Mouse (Mus musculus) kidney, postnatal 25 days (tissue): Measurements from ENCODE around the gene Noc2l.

ENCODE experiments used
- DNase-seq, 2 experiments: peaks; one replicate each; pipeline ENCODE4 v3.0.0; 2021; ENCODE audit warnings: mixed read lengths in 2 of 2

The Noc2l gene

GRCm38 (mm10) chr4:156217022-156217669 is 18.7 kb upstream of the Noc2l start:
- no peak for DNase-seq

GRCm38 (mm10) chr4:156217838-156218237 is 18.0 kb upstream of the Noc2l start:
- DNase-seq = peak in 1 of 2 experiments; percentile 66

- DNase-seq = no peak
Measured at GRCm38 (mm10) chr4:156219936-156220335, 15.9 kb upstream of the Noc2l start.

GRCm38 (mm10) chr4:156224276-156224675 is 11.5 kb upstream of the Noc2l start:
- DNase-seq = peak in 1 of 2 experiments; percentile 26

- DNase-seq = peak; percentile 26 to 57
Measured at GRCm38 (mm10) chr4:156227752-156228392, 7.9 kb upstream of the Noc2l start.

- DNase-seq = peak; percentile 26 to 48
Measured at GRCm38 (mm10) chr4:156228393-156229024, 7.3 kb upstream of the Noc2l start.

GRCm38 (mm10) chr4:156234021-156234501 is 1.7 kb upstream of the Noc2l start:
- DNase-seq = no peak

GRCm38 (mm10) chr4:156234701-156235213 is 1.1 kb upstream of the Noc2l start, which contains the start of gene Plekhn1:
TSS of gene Plekhn1 (minus strand) at chr4:156234857.
- peak; percentile 81 to 92 for DNase-seq

GRCm38 (mm10) chr4:156235360-156235770 is 445 bp upstream of the Noc2l start:
- DNase-seq = no peak

- DNase-seq = no peak
Measured at GRCm38 (mm10) chr4:156236651-156237447, 1.0 kb downstream of the Noc2l start.

GRCm38 (mm10) chr4:156249567-156249966 is 13.8 kb downstream of the Noc2l start:
- no peak for DNase-seq

GRCm38 (mm10) chr4:156251081-156251480 is 15.3 kb downstream of the Noc2l start:
- no peak for DNase-seq

GRCm38 (mm10) chr4:156252140-156252539 is 16.3 kb downstream of the Noc2l start:
- DNase-seq = no peak

GRCm38 (mm10) chr4:156252619-156253018 is 16.8 kb downstream of the Noc2l start:
- DNase-seq = no peak

- no peak for DNase-seq
Measured at GRCm38 (mm10) chr4:156253043-156253442, 17.2 kb downstream of the Noc2l start.

- DNase-seq = no peak
Measured at GRCm38 (mm10) chr4:156254361-156255077, 18.7 kb downstream of the Noc2l start.

GRCm38 (mm10) chr4:156255078-156255839 is 19.4 kb downstream of the Noc2l start, which contains the start of gene Samd11:
TSS of gene Samd11 (minus strand) at chr4:156255657.
- no peak for DNase-seq
